Mouse (Mus musculus): ENCODE measurements around the gene Clk1. TPM values are rescaled to one million over a fixed set of nuclear protein-coding genes. Genes with fewer than 3 reads are reported as not detected.

Gene Clk1
- 0.98 TPM in 1 of 2 replicates, not detected in the other for polyA plus RNA-seq (2012; ENCODE audit: insufficient read depth, low replicate concordance)

GRCm38 (mm10) chr1:58423371-58424248 is at the start of gene Clk1:
TSS of gene Clk1 (minus strand) at chr1:58424066.
- peaks cover 31% of the 10 kb centered on the region for H3K4me1 ChIP-seq
- peak within 1 kb of the TSS; percentile 96 for H3K4me3 ChIP-seq (replicated peaks)
- H3K27me3 ChIP-seq (replicated peaks) = no peaks in the 10 kb centered on the region
- TF ChIP-seq GATA1 (IDR thresholded peaks at IDR 0.05; ENCODE audit: borderline replicate concordance, low read length) = no peak
- H3K36me3 ChIP-seq (replicated peaks; ENCODE audit: low read length) = peaks cover 56% of the 10 kb centered on the region
- no peaks in the 10 kb centered on the region for H3K9me3 ChIP-seq

GRCm38 (mm10) chr1:58465561-58465960 is 41.7 kb upstream of the Clk1 start:
- Histone ChIP-seq H3K36me3 (replicated peaks; ENCODE audit: low read length) (peaks cover 83% of the 10 kb centered on the region), H3K4me3 (replicated peaks) (no peak overlapping the region), H3K27me3 (replicated peaks) (no peaks in the 10 kb centered on the region), H3K4me1 (peaks cover 6% of the 10 kb centered on the region), H3K9me3 (no peaks in the 10 kb centered on the region)
- no peak for TF ChIP-seq FLI1 (IDR thresholded peaks at IDR 0.05; ENCODE audit: low read length)
- TF ChIP-seq GATA1 (IDR thresholded peaks at IDR 0.05; ENCODE audit: borderline replicate concordance, low read length) = no peak

- H3K4me1 ChIP-seq = peaks cover 8% of the 10 kb centered on the region
- H3K9me3 ChIP-seq = no peaks in the 10 kb centered on the region
- no peaks in the 10 kb centered on the region for H3K27me3 ChIP-seq (replicated peaks)
- H3K4me3 ChIP-seq (replicated peaks) = no peak overlapping the region
- TF ChIP-seq GATA1 (IDR thresholded peaks at IDR 0.05; ENCODE audit: borderline replicate concordance, low read length) (no peak), FLI1 (IDR thresholded peaks at IDR 0.05; ENCODE audit: low read length) (no peak)
- peaks cover 85% of the 10 kb centered on the region for H3K36me3 ChIP-seq (replicated peaks; ENCODE audit: low read length)
These were observed 41.2 kb upstream of the Clk1 start for GRCm38 (mm10) chr1:58465042-58465441.

- Histone ChIP-seq H3K4me1 (peaks cover 8% of the 10 kb centered on the region), H3K9me3 (no peaks in the 10 kb centered on the region), H3K36me3 (replicated peaks; ENCODE audit: low read length) (peaks cover 82% of the 10 kb centered on the region), H3K27me3 (replicated peaks) (no peaks in the 10 kb centered on the region), H3K4me3 (replicated peaks) (no peak overlapping the region)
- TF ChIP-seq GATA1 (IDR thresholded peaks at IDR 0.05; ENCODE audit: borderline replicate concordance, low read length) (no peak), FLI1 (IDR thresholded peaks at IDR 0.05; ENCODE audit: low read length) (no peak)
These were observed 40.1 kb upstream of the Clk1 start for GRCm38 (mm10) chr1:58463935-58464334.

GRCm38 (mm10) chr1:58460566-58460965 is 36.7 kb upstream of the Clk1 start:
- TF ChIP-seq GATA1 (IDR thresholded peaks at IDR 0.05; ENCODE audit: borderline replicate concordance, low read length) (no peak), FLI1 (IDR thresholded peaks at IDR 0.05; ENCODE audit: low read length) (no peak)
- no peak overlapping the region for H3K4me3 ChIP-seq (replicated peaks)
- no peaks in the 10 kb centered on the region for H3K27me3 ChIP-seq (replicated peaks)
- H3K9me3 ChIP-seq = no peaks in the 10 kb centered on the region
- H3K4me1 ChIP-seq = peaks cover 38% of the 10 kb centered on the region
- H3K36me3 ChIP-seq (replicated peaks; ENCODE audit: low read length) = peaks cover 93% of the 10 kb centered on the region

GRCm38 (mm10) chr1:58458867-58459266 is 35.0 kb upstream of the Clk1 start:
- Histone ChIP-seq H3K27me3 (replicated peaks) (no peaks in the 10 kb centered on the region), H3K36me3 (replicated peaks; ENCODE audit: low read length) (peaks cover 93% of the 10 kb centered on the region), H3K9me3 (no peaks in the 10 kb centered on the region), H3K4me1 (peaks cover 53% of the 10 kb centered on the region), H3K4me3 (replicated peaks) (no peak overlapping the region)
- no peak for TF ChIP-seq FLI1 (IDR thresholded peaks at IDR 0.05; ENCODE audit: low read length)
- no peak for TF ChIP-seq GATA1 (IDR thresholded peaks at IDR 0.05; ENCODE audit: borderline replicate concordance, low read length)

GRCm38 (mm10) chr1:58458175-58458574 is 34.3 kb upstream of the Clk1 start:
- Histone ChIP-seq H3K4me1 (peaks cover 53% of the 10 kb centered on the region), H3K9me3 (peaks cover 4% of the 10 kb centered on the region; the same call in 1 of the 2 replicates), H3K4me3 (replicated peaks) (no peak overlapping the region), H3K27me3 (replicated peaks) (no peaks in the 10 kb centered on the region), H3K36me3 (replicated peaks; ENCODE audit: low read length) (peaks cover 93% of the 10 kb centered on the region)
- no peak for TF ChIP-seq FLI1 (IDR thresholded peaks at IDR 0.05; ENCODE audit: low read length)
- no peak for TF ChIP-seq GATA1 (IDR thresholded peaks at IDR 0.05; ENCODE audit: borderline replicate concordance, low read length)

GRCm38 (mm10) chr1:58454316-58454715 is 30.4 kb upstream of the Clk1 start:
- peak overlapping the region; percentile 24 for H3K4me3 ChIP-seq (replicated peaks)
- peaks cover 4% of the 10 kb centered on the region; the same call in 1 of the 2 replicates for H3K9me3 ChIP-seq
- no peaks in the 10 kb centered on the region for H3K27me3 ChIP-seq (replicated peaks)
- H3K36me3 ChIP-seq (replicated peaks; ENCODE audit: low read length) = peaks cover 90% of the 10 kb centered on the region
- TF ChIP-seq GATA1 (IDR thresholded peaks at IDR 0.05; ENCODE audit: borderline replicate concordance, low read length) = no peak
- no peak for TF ChIP-seq FLI1 (IDR thresholded peaks at IDR 0.05; ENCODE audit: low read length)
- H3K4me1 ChIP-seq = peaks cover 68% of the 10 kb centered on the region

GRCm38 (mm10) chr1:58448396-58448795 is 24.5 kb upstream of the Clk1 start:
- peaks cover under 1% of the 10 kb centered on the region; the same call in 1 of the 2 replicates for H3K9me3 ChIP-seq
- H3K4me3 ChIP-seq (replicated peaks) = peak overlapping the region; percentile 80
- TF ChIP-seq FLI1 (IDR thresholded peaks at IDR 0.05; ENCODE audit: low read length) (no peak), GATA1 (IDR thresholded peaks at IDR 0.05; ENCODE audit: borderline replicate concordance, low read length) (no peak)
- peaks cover 64% of the 10 kb centered on the region for H3K36me3 ChIP-seq (replicated peaks; ENCODE audit: low read length)
- no peaks in the 10 kb centered on the region for H3K27me3 ChIP-seq (replicated peaks)
- H3K4me1 ChIP-seq = peaks cover 70% of the 10 kb centered on the region

GRCm38 (mm10) chr1:58447766-58448165 is 23.9 kb upstream of the Clk1 start:
- Histone ChIP-seq H3K27me3 (replicated peaks) (no peaks in the 10 kb centered on the region), H3K4me3 (replicated peaks) (peak overlapping the region; percentile 97), H3K9me3 (no peaks in the 10 kb centered on the region), H3K4me1 (peaks cover 73% of the 10 kb centered on the region), H3K36me3 (replicated peaks; ENCODE audit: low read length) (peaks cover 61% of the 10 kb centered on the region)
- TF ChIP-seq FLI1 (IDR thresholded peaks at IDR 0.05; ENCODE audit: low read length) (no peak), GATA1 (IDR thresholded peaks at IDR 0.05; ENCODE audit: borderline replicate concordance, low read length) (no peak)
